Mouse (Mus musculus): ENCODE data around the gene Afg3l1.
A peak's percentile ranks its signal among the peaks of the same experiment; 100 is the strongest.
"Not testable (repeated sequence)": the region's sequence is repeated elsewhere in the genome, so short reads cannot be mapped to it uniquely, and the experiment has no call there.

The Afg3l1 gene

DNA sequence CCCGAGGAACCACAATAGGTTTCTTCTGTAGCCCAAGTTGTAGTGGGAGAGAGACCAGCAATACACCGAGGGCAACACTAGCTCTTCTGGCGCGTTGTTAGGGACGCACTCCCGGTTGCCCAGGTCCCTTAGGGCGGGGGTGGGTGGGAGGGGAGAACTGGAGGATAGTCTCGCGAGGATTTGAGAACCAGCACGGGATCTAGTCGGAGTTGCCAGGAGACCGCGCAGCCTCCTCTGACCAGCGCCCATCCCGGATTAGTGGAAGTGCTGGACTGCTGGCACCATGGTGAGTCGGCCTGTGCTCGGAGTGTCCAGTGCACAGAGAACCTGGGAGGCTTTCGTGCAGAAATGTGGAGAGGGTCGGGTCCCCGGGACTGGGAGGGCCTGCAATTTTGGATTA is 41.0 kb downstream of the Afg3l1 start, which contains the start of gene Gas8:
TSS of gene Gas8 (plus strand) at position 168 of the 400 bp plus-strand sequence.
- DNase-seq = peak; percentile 86

DNA sequence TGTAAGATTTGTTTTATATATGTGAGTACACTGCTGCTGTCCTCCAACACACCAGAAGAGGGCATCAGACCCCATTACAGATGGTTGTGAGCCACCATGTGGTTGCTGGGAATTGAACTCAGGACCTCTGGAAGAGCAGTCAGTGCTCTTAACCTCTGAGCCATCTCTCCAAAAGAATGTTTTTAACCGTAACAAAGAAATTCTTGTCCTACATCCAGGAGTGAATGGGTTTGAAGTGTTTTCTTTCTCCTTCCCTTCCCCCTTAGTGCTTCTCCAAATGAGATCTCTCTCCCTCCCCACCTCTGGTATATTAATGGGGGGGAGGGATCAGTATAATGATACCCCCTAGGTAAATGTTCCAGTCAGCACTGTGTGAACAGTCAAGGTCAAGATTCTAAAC is 42.3 kb downstream of the Afg3l1 start:
- DNase-seq = not testable (repeated sequence)

DNA sequence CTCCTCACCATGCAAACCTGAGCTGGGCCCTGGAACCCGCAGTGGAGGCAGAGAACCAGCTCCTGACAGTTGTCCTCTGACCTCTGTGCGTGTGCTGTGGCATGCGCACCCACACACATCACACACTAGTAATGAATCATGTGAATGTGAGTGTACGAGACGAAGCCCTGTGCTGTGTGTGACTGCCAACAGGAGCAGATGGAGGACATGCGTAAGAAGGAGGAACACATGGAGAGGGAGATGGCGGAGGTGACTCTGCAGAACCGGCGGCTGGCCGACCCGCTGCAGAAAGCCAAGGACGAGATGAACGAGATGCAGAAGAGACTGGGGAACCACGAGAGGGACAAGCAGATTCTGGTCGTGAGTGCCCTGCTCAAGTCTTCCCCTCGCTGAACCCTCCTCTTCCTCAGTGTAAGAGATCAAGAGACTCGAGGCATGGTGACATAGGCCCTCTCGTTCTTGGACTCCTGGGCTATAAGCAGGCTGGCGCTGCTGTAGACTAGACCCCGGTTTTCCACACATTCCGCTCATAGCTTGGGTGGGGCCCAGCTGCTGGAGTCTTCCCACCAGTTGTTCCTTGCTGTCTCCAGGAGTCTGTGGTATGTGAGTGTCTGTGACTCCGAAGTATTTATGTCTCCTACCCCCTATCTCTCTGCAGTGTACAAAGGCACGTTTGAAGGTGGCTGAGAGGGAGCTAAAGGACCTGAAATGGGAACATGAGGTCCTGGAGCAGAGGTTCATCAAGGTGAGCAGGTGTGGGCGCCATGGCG is 50.2 kb downstream of the Afg3l1 start:
- no peak for DNase-seq

- no peak for DNase-seq
Observed at GRCm38 (mm10) chr8:123536242-123536989, 58.7 kb downstream of the Afg3l1 start.

DNA sequence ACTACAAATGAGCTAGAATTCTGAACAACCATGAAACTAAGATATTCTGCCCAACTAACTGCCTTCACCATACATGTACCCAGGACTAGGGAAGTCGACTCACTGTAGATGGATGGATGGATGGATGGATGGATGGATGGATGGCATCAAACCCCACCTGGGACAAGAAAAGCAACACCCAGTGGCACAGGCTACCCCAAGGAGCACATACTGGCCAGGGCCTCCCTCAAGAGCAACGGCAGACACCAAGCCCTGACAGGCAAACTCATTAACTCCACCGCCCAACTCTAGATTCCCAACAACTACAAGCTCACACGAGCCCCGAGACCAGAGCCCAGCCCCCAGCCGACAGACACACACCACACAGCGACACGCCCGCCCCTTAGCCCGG is 59.3 kb downstream of the Afg3l1 start:
- no peak for DNase-seq

- DNase-seq = peak; percentile 20
Observed at GRCm38 (mm10) chr8:123537641-123538040, 59.9 kb downstream of the Afg3l1 start.

Measured in thymus, postnatal 25 days (tissue).